Mouse (Mus musculus) ES-Bruce4 (cell line): ENCODE data around the gene Mboat1.
A peak's percentile ranks its signal among the peaks of the same experiment; 100 is the strongest.

Source experiments
- CTCF ChIP-seq: IDR thresholded peaks from one replicate; pipeline ENCODE4 v1.8.1; 2011; ENCODE audit warnings: low read depth, low read length
- EP300 ChIP-seq: IDR thresholded peaks from 2 replicates; pipeline ENCODE4 v1.6.1; 2011; ENCODE audit warnings: low read depth, low read length; ENCODE audit not compliant: insufficient read depth
- POLR2A ChIP-seq: IDR thresholded peaks from one replicate; pipeline ENCODE4 v1.8.1; 2011; ENCODE audit warnings: low read length; ENCODE audit not compliant: insufficient read depth

DNA sequence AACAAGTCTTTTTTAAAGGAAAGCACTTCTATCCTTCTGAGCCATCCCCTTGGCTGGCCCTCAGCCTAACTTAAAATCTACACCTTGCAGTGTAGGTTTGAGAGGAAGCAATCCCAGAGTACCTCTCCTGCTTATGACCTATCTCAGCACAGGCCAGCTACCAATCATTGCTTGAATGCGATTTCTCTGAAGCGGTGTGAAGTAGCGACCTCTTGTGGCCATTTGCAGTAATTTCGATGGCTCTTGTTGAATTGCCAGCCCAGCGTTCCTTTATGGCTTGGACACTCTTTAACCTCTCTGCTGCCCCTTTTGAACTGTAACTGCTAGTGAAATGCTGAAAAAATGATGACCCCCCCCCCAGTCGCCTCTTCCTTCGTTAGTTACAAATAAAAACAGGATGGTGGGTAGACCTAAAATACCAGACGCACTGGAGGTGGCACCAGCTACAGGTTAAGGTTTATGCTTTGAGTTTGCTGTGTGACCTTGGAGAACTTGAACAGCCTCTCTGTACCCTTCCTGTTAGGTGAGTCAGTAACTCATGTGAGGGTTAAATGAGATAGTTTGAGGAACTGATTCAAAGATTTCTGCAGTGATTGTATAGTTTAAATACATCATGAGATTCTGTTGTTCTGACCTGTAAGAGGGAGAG is 123.7 kb downstream of the Mboat1 start:
- peak; percentile 68 for TF ChIP-seq CTCF
- no peak for TF ChIP-seq POLR2A
- TF ChIP-seq EP300 = no peak
